Mouse (Mus musculus) T-helper 1 cell (primary cell): ENCODE measurements around the gene Atcay.

Experiments used
- in situ Hi-C: fragments of 300-600 bp; cut with MboI, MseI; formaldehyde crosslinking; loops from one replicate; pipeline ENCODE4 v1.15.1; 2025; ENCODE audit warnings: high pct_unique_total_duplicates

Atcay gene

DNA sequence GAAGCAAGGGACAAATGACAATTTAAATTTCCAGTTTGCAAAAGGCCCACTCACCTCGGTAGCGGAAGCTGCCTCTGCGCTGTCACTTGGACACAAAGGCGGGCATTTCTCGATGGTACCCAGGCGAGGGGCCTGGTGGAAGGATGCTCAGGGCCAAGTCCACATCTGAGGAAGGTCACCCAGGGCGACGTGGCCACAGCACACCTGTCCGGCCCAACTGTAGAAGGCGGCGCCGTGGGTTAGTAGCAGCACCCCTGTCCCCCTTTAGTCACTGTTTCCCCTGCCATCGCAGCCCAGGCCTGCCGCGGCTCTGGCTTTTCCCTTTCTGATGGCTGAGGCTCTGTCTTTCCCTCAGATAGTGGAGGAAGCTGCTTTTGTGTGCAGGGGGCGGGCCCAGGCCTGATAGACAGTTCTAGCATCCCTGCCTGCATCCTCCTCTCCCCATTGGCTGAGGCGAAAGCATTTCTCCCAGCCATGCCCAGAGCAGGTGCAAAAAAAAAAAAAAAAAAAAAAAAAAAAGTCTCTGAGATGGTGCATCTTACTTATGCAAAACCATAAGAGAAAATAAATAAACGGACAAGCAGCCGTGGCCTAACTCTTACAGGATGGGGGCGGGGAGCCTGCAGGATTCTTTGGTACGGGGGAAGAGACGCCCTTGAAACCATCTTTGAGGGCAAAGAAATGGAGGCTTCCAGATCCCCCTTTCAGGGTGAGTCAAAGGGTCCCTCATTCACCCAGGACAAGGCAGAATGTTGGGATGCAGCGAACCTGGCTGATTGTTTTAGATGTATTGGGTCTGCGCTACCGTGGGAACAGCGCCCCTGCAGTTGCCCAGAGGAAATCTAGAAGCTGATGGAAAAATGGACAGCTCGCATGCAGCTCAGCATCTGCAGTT is at the start of gene Atcay:
Gene Atcay (minus strand): TSS at position 396 of the 895 bp plus-strand sequence.
- in situ Hi-C loops: loop anchor here (25.0 kb wide), 1 partner anchor 1407 kb away; the partner anchor contains the start of gene Tdg

DNA sequence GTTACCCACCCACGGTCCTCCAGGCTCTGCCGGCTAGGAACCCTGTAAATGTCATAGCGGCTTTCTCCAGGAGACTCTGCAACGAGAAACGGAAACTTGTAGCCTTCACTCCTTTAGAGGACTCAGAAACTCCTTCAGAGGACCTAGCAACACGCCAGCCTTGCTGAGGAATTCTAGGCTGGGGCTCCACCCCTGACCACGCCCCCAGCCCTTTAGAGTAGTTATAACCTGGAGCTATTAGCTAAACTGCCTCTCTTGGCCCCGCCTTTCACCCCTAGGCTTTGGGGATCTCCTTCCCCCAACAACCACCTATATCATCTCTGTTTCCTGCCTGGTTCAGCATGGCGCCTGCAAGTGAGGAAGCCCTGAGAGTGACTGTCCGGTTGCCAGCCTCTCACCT is 48.9 kb upstream of the Atcay start:
- in situ Hi-C loops: no loop called here

DNA sequence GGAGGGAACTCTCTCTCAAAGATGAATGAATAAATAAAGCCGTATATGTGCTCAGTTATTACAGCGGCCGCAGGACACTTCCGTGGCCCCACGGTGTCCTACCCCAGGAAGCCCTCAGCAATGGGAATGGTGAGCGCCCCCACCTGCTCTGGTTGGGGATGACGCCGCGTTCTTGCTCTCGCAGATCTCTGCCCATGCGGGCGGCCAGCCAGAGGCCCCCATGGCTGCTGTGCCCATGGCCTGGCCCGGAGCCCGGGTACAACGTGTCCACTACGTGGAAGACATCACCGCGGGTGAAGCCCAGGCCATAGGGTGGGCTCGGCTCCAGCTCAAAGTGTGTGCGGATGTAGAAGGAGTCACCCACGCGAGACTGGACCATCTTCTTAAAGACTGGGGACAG is 47.0 kb upstream of the Atcay start:
- in situ Hi-C loops: no loop called here

GRCm38 (mm10) chr10:81273842-81274241 is 43.2 kb upstream of the Atcay start:
- in situ Hi-C loops: loop anchor here (5.0 kb wide), 1 partner anchor 67 kb away; no protein-coding TSS in a partner anchor

DNA sequence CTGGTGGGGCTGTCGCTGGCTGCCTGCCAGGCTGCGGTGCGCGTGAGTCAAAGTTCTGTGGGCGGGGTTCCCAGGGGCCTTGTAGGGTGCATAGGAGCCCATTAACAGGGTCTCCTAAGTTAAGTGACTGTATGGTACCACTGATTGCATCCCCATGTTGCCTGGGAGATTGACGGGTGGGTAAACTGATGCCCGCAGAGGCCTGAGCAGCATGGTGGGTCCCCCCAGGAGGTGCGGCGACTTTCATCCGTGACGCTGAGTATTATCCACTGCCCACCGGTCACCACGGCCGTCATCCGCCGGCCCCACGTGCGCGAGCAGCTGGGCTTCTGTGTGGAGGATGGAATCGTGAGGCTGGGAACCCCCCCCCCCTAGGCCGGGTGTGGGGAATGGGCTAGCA is 41.7 kb upstream of the Atcay start:
- in situ Hi-C loops: loop anchor here (5.0 kb wide), 1 partner anchor 65 kb away; no protein-coding TSS in a partner anchor

- in situ Hi-C loops: no loop called here
These were observed 38.2 kb upstream of the Atcay start for GRCm38 (mm10) chr10:81268643-81269412.

- in situ Hi-C loops: no loop called here
These were observed 37.4 kb upstream of the Atcay start for GRCm38 (mm10) chr10:81268056-81268455.

DNA sequence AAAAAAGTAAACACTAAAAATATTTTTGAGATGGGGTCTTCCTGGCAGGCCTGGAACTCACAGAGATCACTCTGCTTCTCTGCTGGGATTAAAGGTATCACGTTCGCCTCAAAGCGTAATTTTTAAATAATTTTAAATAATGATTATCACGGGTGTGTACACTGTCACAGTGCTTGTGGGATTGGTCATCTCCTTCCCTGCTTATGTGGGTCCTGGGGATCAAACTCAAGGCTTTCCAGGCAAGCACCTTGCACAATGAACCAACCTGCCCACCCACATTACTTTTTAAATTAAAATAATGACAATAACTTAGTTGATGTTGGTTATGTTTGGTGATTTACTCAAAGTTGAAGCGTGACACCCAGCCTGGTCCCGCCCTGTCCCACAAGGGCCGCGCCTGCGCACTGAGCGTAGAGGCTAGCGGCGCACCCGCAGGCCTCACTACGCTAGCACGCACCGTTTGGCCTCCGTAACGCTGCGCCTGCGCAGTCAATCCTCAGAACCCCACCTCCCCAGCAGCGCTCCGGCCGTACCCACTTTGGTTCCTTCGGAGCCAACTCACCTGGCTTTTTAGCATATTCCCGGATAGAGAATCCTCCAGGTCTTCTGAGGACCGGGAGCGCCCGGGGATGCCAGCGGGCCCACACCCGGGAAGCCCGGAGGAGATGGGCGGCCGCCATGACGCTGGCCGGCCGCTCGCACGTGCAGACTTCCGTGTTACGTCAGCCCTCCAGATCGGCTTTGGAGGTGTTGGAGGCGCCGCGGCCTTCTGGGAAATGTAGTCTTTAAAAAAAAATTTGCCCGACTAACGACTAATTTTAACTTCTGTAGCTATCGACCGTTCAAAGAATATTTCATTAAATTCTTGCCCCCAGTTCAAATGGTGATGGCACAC is 35.8 kb upstream of the Atcay start, which contains the start of the genes Mrpl54 and Apba3:
Gene Mrpl54 (minus strand): TSS at position 724 of the 895 bp plus-strand sequence.
Gene Apba3 (plus strand): TSS at position 750 of the 895 bp plus-strand sequence.
- in situ Hi-C loops: no loop called here

GRCm38 (mm10) chr10:81265540-81265939 is 34.9 kb upstream of the Atcay start:
- in situ Hi-C loops: no loop called here

DNA sequence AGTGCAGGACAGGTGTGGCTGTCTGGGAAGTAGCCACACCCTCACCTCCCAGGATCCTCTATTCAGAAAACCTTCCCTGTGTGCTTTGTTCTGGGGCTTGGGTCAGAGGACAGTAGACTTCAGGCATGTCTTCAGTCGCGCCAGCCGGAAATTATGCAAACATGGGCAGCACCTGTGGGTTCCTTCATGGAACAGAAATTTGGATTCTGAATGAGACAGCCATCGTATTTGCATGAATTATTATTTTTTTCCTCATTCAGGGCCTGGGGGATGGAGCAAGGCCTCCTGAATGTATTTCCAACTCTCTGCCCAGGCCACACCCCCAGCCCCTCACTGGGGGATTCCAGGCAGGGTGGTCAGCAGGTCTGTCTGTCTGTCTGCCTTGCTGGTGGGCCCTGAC is 30.4 kb upstream of the Atcay start:
- in situ Hi-C loops: no loop called here

DNA sequence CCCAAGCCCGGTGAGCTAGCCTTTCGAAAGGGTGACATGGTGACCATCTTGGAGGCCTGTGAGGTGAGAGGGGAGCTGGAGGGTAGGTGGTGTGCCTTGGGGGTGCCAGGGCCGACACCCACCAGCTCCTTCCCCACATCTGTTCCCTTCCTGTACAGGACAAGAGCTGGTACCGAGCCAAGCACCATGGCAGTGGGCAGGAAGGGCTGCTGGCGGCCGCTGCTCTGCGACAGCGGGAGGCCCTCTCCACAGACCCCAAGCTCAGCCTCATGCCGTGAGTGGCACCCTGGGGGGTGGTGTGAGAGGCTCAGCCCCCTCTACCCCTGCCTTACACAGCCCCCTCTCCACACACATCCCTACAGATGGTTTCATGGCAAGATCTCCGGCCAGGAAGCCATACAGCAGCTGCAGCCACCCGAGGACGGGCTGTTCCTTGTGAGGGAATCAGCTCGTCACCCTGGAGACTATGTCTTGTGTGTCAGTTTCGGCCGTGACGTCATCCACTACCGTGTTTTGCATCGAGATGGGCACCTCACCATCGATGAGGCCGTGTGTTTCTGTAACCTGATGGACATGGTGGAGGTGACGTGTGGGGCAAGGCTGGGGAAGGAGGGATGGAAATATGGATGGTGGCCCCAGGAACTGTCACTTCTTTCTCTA is 28.7 kb upstream of the Atcay start:
- in situ Hi-C loops: no loop called here

DNA sequence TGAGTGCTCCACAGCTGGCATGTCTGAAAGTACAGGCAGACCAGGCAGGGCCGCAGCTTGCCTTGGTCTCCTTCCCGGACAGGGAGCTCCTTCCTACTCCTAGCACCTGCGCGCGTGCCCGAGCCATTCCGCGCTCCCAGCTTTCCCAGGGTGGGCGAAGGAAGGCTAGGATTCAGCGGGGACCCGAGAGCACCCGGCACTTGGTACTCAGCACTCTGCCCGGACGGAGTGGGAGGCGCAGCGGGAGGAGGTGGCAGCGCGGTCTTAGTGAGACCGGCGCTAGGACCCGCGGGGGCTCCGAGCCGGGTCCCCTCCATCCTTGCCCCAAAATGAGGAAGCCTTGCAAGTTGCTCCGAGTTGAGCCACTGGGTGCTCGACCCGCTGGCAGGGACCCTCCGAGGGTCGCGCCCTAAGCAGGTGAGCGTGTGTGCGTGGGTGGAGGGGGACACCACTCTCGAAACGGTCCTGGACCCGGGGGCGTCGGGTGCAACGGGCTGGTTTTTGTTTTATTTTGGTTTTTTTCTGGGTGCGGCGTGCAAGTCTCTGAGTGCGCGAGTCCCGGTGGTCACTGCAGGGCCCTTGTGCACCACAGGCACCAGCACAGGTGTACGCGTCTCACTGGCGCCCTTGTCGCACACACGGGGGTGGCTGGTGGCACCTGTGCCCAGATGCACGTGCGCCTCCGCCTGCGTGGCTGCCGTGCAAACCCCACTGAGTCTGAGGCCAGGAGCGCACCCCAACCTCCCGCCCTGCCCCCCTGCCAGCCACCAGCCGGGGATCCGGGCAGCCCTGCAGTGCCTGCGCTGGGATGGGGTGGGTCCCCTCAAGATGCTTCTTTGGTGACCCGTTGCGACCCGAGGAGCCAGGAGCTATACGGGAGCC is 26.8 kb upstream of the Atcay start:
- in situ Hi-C loops: no loop called here

DNA sequence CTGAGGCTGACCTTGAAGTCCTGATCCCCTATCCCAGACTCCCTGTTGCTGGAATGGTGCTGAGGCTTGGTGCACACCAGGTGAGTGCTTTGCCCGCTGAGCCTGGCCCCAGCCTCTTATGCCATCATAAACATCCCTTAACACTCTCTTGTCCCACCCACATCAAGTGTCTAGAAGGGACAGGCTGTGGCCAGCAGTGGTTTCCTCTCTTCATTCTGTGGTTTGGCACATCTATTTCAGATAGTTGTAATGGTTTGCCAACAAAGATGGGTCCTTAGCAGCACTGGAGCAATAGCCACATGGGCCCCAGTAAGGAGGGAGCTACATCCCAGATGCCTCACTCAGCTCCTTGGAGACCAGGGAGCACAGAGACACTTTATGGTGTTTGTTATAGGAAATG is 24.3 kb upstream of the Atcay start:
- in situ Hi-C loops: no loop called here

GRCm38 (mm10) chr10:81252424-81253419 is 22.1 kb upstream of the Atcay start, which contains the start of gene Matk:
TSS of gene Matk (plus strand) at chr10:81252935.
- in situ Hi-C loops: no loop called here

DNA sequence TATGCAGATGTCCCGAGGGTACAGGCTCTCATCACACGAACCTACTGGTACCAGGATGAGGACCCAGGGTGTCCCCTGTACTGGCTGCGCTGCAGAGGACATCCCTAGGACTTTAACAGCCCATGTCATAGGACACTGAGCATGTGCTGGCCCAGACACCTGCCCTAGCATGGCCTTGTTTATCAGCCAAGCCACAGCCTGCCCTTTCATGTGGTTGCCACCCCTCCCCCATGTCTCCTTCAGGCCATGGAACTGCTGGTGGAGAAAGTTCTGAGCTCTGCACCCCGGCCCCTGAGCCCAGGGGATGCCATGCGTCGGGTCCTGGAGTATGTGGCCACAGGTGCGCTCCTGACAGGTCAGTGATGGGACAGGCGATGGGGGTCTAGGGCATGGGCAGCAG is 18.8 kb upstream of the Atcay start:
- in situ Hi-C loops: loop anchor here (25.0 kb wide), 1 partner anchor 1388 kb away; the partner anchor contains the start of gene Tdg

DNA sequence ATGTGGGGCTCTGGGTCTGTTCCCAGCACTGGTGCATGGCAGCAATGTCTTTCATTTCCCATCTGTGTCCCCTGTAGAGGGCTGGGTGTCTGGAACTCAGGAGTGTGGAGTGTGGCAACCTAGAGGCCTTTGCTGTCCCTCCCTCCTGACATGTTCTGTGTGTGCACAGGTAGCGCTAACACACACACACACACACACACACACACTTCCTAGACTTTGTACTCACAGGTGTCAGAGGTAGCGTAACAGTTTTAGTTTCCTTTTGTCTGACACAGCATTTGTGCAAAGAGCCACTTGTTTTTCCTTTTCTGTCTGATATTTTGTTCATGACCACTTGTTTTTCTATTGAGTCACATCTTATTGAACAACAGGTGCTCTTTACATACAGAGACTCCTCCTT is 17.2 kb upstream of the Atcay start:
- in situ Hi-C loops: loop anchor here (25.0 kb wide), 1 partner anchor 1389 kb away; the partner anchor contains the start of gene Tdg

- in situ Hi-C loops: loop anchor here (25.0 kb wide), 1 partner anchor 1392 kb away; the partner anchor contains the start of gene Tdg
These were observed 14.5 kb upstream of the Atcay start for GRCm38 (mm10) chr10:81245166-81245565.

DNA sequence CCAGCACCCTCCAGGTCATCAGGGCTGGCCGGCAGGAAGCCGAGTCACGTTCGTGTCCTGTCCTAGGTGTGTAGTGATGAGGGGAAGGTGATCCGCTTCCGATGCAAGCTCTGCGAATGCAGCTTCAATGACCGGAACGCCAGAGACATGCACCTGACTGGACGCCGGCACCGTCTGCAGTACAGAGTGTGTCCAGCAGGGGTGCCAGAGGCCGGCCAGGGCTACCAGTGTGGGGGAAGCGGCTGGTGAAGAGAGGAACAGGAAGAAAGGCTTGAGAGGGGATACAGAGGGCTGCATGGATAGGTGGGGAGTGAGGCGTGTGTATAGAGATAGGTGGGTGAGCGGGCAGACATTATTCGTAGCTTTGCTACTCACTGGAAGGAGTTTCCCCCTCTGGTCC is 14.0 kb upstream of the Atcay start:
- in situ Hi-C loops: loop anchor here (25.0 kb wide), 1 partner anchor 1393 kb away; the partner anchor contains the start of gene Tdg
